Mouse (Mus musculus): ENCODE measurements around the gene Gamt. TPM values are rescaled to one million over a fixed set of nuclear protein-coding genes. Genes with fewer than 3 reads are reported as not detected.
"Not testable (repeated sequence)": the region's sequence is repeated elsewhere in the genome, so short reads cannot be mapped to it uniquely, and the experiment has no call there.

Gamt gene
- total RNA-seq, 2 experiments from 2014 or later, result 9.0 to 9.3 TPM

GRCm38 (mm10) chr10:80259861-80260641 lies 761 bp downstream of the Gamt start:
- no peak for DNase-seq (ENCODE audit: low spot score)
- intact Hi-C loops (cut with DNase I), result no loop called here

GRCm38 (mm10) chr10:80259463-80259805 lies 1.4 kb downstream of the Gamt start:
- intact Hi-C loops (cut with DNase I), result no loop called here

GRCm38 (mm10) chr10:80258752-80259462 lies 1.9 kb downstream of the Gamt start:
- DNase-seq (ENCODE audit: low spot score), result no peak
- intact Hi-C loops (cut with DNase I), result no loop called here

More at GRCm38 (mm10) chr10:80259463-80259805, 1.4 kb downstream of the Gamt start:
- no peak for DNase-seq (ENCODE audit: low spot score)

- intact Hi-C loops (cut with DNase I), result no loop called here
- no peak for DNase-seq (ENCODE audit: low spot score)
Observed at GRCm38 (mm10) chr10:80257936-80258335, 2.9 kb downstream of the Gamt start.

GRCm38 (mm10) chr10:80255881-80256535 lies 4.8 kb downstream of the Gamt start:
- no peak for DNase-seq (ENCODE audit: low spot score)
- intact Hi-C loops (cut with DNase I), result no loop called here

- intact Hi-C loops (cut with DNase I), result no loop called here
- DNase-seq (ENCODE audit: low spot score), result no peak
Observed at GRCm38 (mm10) chr10:80254331-80255297, 6.2 kb downstream of the Gamt start.

- intact Hi-C loops (cut with DNase I), result no loop called here
- DNase-seq (ENCODE audit: low spot score), result no peak
Observed at GRCm38 (mm10) chr10:80253551-80253950, 7.3 kb downstream of the Gamt start.

- DNase-seq (ENCODE audit: low spot score), result no peak
- intact Hi-C loops (cut with DNase I), result no loop called here
Observed at GRCm38 (mm10) chr10:80252493-80253274, 8.1 kb downstream of the Gamt start.

- no peak for DNase-seq (ENCODE audit: low spot score)
- intact Hi-C loops (cut with DNase I), result no loop called here
Observed at GRCm38 (mm10) chr10:80252011-80252410, 8.8 kb downstream of the Gamt start.

- DNase-seq (ENCODE audit: low spot score), result no peak
- intact Hi-C loops (cut with DNase I), result no loop called here
Observed at GRCm38 (mm10) chr10:80250573-80250972, 10.2 kb downstream of the Gamt start.

- DNase-seq (ENCODE audit: low spot score), result no peak
- intact Hi-C loops (cut with DNase I), result no loop called here
Observed at GRCm38 (mm10) chr10:80250059-80250458, 10.8 kb downstream of the Gamt start.

GRCm38 (mm10) chr10:80248971-80249640 lies 11.7 kb downstream of the Gamt start, which contains the start of gene Ndufs7:
Gene Ndufs7, plus strand, starts transcription at chr10:80249121.
- peak; percentile 92 for DNase-seq (ENCODE audit: low spot score)
- intact Hi-C loops (cut with DNase I), result no loop called here

- intact Hi-C loops (cut with DNase I); DNase-seq (ENCODE audit: low spot score): not testable (repeated sequence)
Observed at GRCm38 (mm10) chr10:80248437-80248836, 12.4 kb downstream of the Gamt start.

GRCm38 (mm10) chr10:80247849-80248248 lies 13.0 kb downstream of the Gamt start:
- DNase-seq (ENCODE audit: low spot score), result no peak
- intact Hi-C loops (cut with DNase I), result no loop called here

- intact Hi-C loops (cut with DNase I), result loop anchor here (1.0 kb wide), 2 partner anchors 46 to 70 kb away; no protein-coding TSS in a partner anchor
- no peak for DNase-seq (ENCODE audit: low spot score)
Observed at GRCm38 (mm10) chr10:80245600-80245999, 15.2 kb downstream of the Gamt start.

- intact Hi-C loops (cut with DNase I), result loop anchor here (1.0 kb wide), 2 partner anchors 46 to 70 kb away; no protein-coding TSS in a partner anchor
- DNase-seq (ENCODE audit: low spot score), result no peak
Observed at GRCm38 (mm10) chr10:80244791-80245399, 15.9 kb downstream of the Gamt start.

- intact Hi-C loops (cut with DNase I), result no loop called here
- DNase-seq (ENCODE audit: low spot score), result no peak
Observed at GRCm38 (mm10) chr10:80242607-80243006, 18.2 kb downstream of the Gamt start.

- no peak for DNase-seq (ENCODE audit: low spot score)
- intact Hi-C loops (cut with DNase I), result no loop called here
Observed at GRCm38 (mm10) chr10:80242088-80242487, 18.7 kb downstream of the Gamt start.
